Mouse (Mus musculus): ENCODE measurements around the gene Aff1.

DNA sequence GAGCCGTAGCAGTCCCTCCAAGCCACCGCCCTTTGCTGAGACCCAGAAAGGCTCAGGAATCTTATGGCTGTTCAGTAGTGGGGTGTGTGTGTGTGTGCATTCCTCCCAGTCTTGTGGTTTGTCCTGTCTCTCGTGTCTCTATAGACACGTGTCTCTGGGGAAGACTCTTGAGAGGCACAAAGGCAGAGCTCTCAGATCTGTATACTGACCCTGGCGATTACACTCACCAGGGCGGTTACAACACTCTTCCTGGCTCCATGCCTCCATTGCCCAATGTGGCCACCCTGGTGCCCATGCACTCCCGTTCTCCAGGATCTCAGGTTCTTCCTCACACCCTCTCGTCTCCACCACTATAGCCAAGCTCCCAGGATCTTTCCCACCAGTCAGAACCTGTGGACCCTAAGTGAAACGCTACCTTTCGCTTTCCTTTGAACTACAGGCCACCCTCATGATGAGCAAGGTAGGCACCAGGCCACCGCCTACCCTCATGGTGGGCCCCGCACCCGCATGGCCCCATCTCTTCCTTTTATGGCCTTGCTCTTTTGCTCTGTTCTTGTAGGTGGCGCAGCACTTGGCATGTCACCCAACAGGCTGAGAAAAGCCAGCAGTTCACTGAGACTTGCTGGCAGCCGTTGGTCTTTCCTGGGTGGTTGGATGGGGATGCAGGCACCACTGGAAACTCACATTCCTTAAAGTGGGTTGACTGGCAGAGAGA is 146.5 kb downstream of the Aff1 start:
- TF ChIP-seq POLR2A (IDR thresholded peaks at IDR 0.05; ENCODE audit: borderline replicate concordance, extremely low read depth, low read depth, low read length) (no peak), CTCF (IDR thresholded peaks at IDR 0.05; ENCODE audit: insufficient read depth, low read length) (no peak)

All from lung, adult 2 months (tissue).